Mouse (Mus musculus): ENCODE measurements around the gene Cst3. TPM values are rescaled to one million over a fixed set of nuclear protein-coding genes. Genes with fewer than 3 reads are reported as not detected.

Cst3 gene
- polyA plus RNA-seq, 1 experiment from 2014 or later: 595 TPM

- no peak for ATAC-seq (ENCODE audit: low FRiP score, low TSS enrichment)
- Histone ChIP-seq H3K27ac (replicated peaks) (no peak overlapping the region), H3K9ac (ENCODE audit: low read length) (no peak overlapping the region), H3K36me3 (ENCODE audit: control insufficient read depth, insufficient read depth, low read length) (no peaks in the 10 kb centered on the region), H3K4me1 (replicated peaks; ENCODE audit: control insufficient read depth, insufficient read depth) (no peaks in the 10 kb centered on the region), H3K9me3 (ENCODE audit: control insufficient read depth, low read length) (no peaks in the 10 kb centered on the region), H3K27me3 (ENCODE audit: control insufficient read depth, insufficient read depth, low read length) (no peaks in the 10 kb centered on the region), H3K4me2 (replicated peaks; ENCODE audit: low read depth) (no peak overlapping the region), H3K4me3 (ENCODE audit: low read depth, low read length) (no peak overlapping the region)
- no peak for TF ChIP-seq CTCF (IDR thresholded peaks at IDR 0.05; ENCODE audit: low read depth)
- TF ChIP-seq EP300 (optimal IDR thresholded peaks at IDR 0.05): no peak
- DNase-seq (ENCODE audit: low spot score): no peak
- 48% methylated on average over 3 of the region's 3 CpGs for WGBS
Observed at GRCm38 (mm10) chr2:148889331-148890010, 14.0 kb upstream of the Cst3 start.

GRCm38 (mm10) chr2:148888872-148889271 is 13.4 kb upstream of the Cst3 start:
- no peaks in the 10 kb centered on the region for H3K36me3 ChIP-seq (ENCODE audit: control insufficient read depth, insufficient read depth, low read length)
- no peaks in the 10 kb centered on the region for H3K27me3 ChIP-seq (ENCODE audit: control insufficient read depth, insufficient read depth, low read length)
- no peak for DNase-seq (ENCODE audit: low spot score)
- no peak overlapping the region for H3K9ac ChIP-seq (ENCODE audit: low read length)
- no peak overlapping the region for H3K4me3 ChIP-seq (ENCODE audit: low read depth, low read length)
- no peak overlapping the region for H3K4me2 ChIP-seq (replicated peaks; ENCODE audit: low read depth)
- no peaks in the 10 kb centered on the region for H3K4me1 ChIP-seq (replicated peaks; ENCODE audit: control insufficient read depth, insufficient read depth)
- no peak for ATAC-seq (ENCODE audit: low FRiP score, low TSS enrichment)
- no peak for TF ChIP-seq CTCF (IDR thresholded peaks at IDR 0.05; ENCODE audit: low read depth)
- TF ChIP-seq EP300 (optimal IDR thresholded peaks at IDR 0.05): no peak
- no peaks in the 10 kb centered on the region for H3K9me3 ChIP-seq (ENCODE audit: control insufficient read depth, low read length)
- WGBS: 57% methylated on average over 3 of the region's 3 CpGs
- no peak overlapping the region for H3K27ac ChIP-seq (replicated peaks)

- no peak for ATAC-seq (ENCODE audit: low FRiP score, low TSS enrichment)
- Histone ChIP-seq H3K4me1 (replicated peaks; ENCODE audit: control insufficient read depth, insufficient read depth) (no peaks in the 10 kb centered on the region), H3K27me3 (ENCODE audit: control insufficient read depth, insufficient read depth, low read length) (no peaks in the 10 kb centered on the region), H3K4me2 (replicated peaks; ENCODE audit: low read depth) (no peak overlapping the region), H3K36me3 (ENCODE audit: control insufficient read depth, insufficient read depth, low read length) (no peaks in the 10 kb centered on the region), H3K9ac (ENCODE audit: low read length) (no peak overlapping the region), H3K27ac (replicated peaks) (no peak overlapping the region), H3K4me3 (ENCODE audit: low read depth, low read length) (no peak overlapping the region), H3K9me3 (ENCODE audit: control insufficient read depth, low read length) (no peaks in the 10 kb centered on the region)
- no peak for DNase-seq (ENCODE audit: low spot score)
- TF ChIP-seq EP300 (optimal IDR thresholded peaks at IDR 0.05) (no peak), CTCF (IDR thresholded peaks at IDR 0.05; ENCODE audit: low read depth) (no peak)
Observed at GRCm38 (mm10) chr2:148884738-148885137, 9.2 kb upstream of the Cst3 start.

- no peak overlapping the region for H3K27ac ChIP-seq (replicated peaks)
- 71% methylated on average over 1 of the region's 1 CpGs for WGBS
- ATAC-seq (ENCODE audit: low FRiP score, low TSS enrichment) (no peak), DNase-seq (ENCODE audit: low spot score) (no peak)
- TF ChIP-seq CTCF (IDR thresholded peaks at IDR 0.05; ENCODE audit: low read depth): no peak
- no peak for TF ChIP-seq EP300 (optimal IDR thresholded peaks at IDR 0.05)
- peaks cover under 1% of the 10 kb centered on the region; the same call in 1 of the 2 replicates for H3K4me1 ChIP-seq (replicated peaks; ENCODE audit: control insufficient read depth, insufficient read depth)
- no peaks in the 10 kb centered on the region for H3K9me3 ChIP-seq (ENCODE audit: control insufficient read depth, low read length)
- no peak overlapping the region for H3K9ac ChIP-seq (ENCODE audit: low read length)
- H3K27me3 ChIP-seq (ENCODE audit: control insufficient read depth, insufficient read depth, low read length): no peaks in the 10 kb centered on the region
- no peak overlapping the region for H3K4me3 ChIP-seq (ENCODE audit: low read depth, low read length)
- H3K4me2 ChIP-seq (replicated peaks; ENCODE audit: low read depth): no peak overlapping the region
- H3K36me3 ChIP-seq (ENCODE audit: control insufficient read depth, insufficient read depth, low read length): no peaks in the 10 kb centered on the region
Observed at GRCm38 (mm10) chr2:148879199-148879598, 3.7 kb upstream of the Cst3 start.

- no peaks in the 10 kb centered on the region for H3K36me3 ChIP-seq (ENCODE audit: control insufficient read depth, insufficient read depth, low read length)
- TF ChIP-seq EP300 (optimal IDR thresholded peaks at IDR 0.05) (no peak), CTCF (IDR thresholded peaks at IDR 0.05; ENCODE audit: low read depth) (no peak)
- no peak overlapping the region for H3K4me2 ChIP-seq (replicated peaks; ENCODE audit: low read depth)
- H3K27me3 ChIP-seq (ENCODE audit: control insufficient read depth, insufficient read depth, low read length): no peaks in the 10 kb centered on the region
- H3K9me3 ChIP-seq (ENCODE audit: control insufficient read depth, low read length): no peaks in the 10 kb centered on the region
- no peak overlapping the region for H3K9ac ChIP-seq (ENCODE audit: low read length)
- H3K4me3 ChIP-seq (ENCODE audit: low read depth, low read length): no peak overlapping the region
- H3K27ac ChIP-seq (replicated peaks): no peak overlapping the region
- peaks cover 4% of the 10 kb centered on the region for H3K4me1 ChIP-seq (replicated peaks; ENCODE audit: control insufficient read depth, insufficient read depth)
- ATAC-seq (ENCODE audit: low FRiP score, low TSS enrichment) (no peak), DNase-seq (ENCODE audit: low spot score) (no peak)
- 16% methylated on average over 2 of the region's 2 CpGs for WGBS
Observed at GRCm38 (mm10) chr2:148878641-148879130, 3.2 kb upstream of the Cst3 start.

GRCm38 (mm10) chr2:148877016-148877770 is 1.7 kb upstream of the Cst3 start:
- Histone ChIP-seq H3K27ac (replicated peaks) (0 out of 2 replicates have a peak overlapping the region, but pooled peaks have one; percentile 20), H3K9ac (ENCODE audit: low read length) (no peak overlapping the region), H3K36me3 (ENCODE audit: control insufficient read depth, insufficient read depth, low read length) (no peaks in the 10 kb centered on the region), H3K27me3 (ENCODE audit: control insufficient read depth, insufficient read depth, low read length) (no peaks in the 10 kb centered on the region), H3K9me3 (ENCODE audit: control insufficient read depth, low read length) (no peaks in the 10 kb centered on the region), H3K4me3 (ENCODE audit: low read depth, low read length) (no peak overlapping the region), H3K4me2 (replicated peaks; ENCODE audit: low read depth) (no peak overlapping the region), H3K4me1 (replicated peaks; ENCODE audit: control insufficient read depth, insufficient read depth) (peaks cover 7% of the 10 kb centered on the region)
- WGBS: 17% methylated on average over 3 of the region's 3 CpGs
- no peak for DNase-seq (ENCODE audit: low spot score)
- no peak for TF ChIP-seq CTCF (IDR thresholded peaks at IDR 0.05; ENCODE audit: low read depth)
- no peak for TF ChIP-seq EP300 (optimal IDR thresholded peaks at IDR 0.05)
- ATAC-seq (ENCODE audit: low FRiP score, low TSS enrichment): no peak

Measured in stomach, postnatal 0 days (tissue).